Mouse (Mus musculus): ENCODE data around the gene R3hdm2. TPM values are rescaled to one million over a fixed set of nuclear protein-coding genes. Genes with fewer than 3 reads are reported as not detected.

Gene R3hdm2
- 70.7 and 78.5 TPM in 2 replicates for polyA plus RNA-seq (2012; ENCODE audit: insufficient read depth, insufficient read length, missing spikeins)

GRCm38 (mm10) chr10:127380251-127380691, at the start of gene R3hdm2:
R3hdm2 (plus strand) TSS chr10:127380327.
- peak within 1 kb of the TSS; percentile 84 for H3K4me3 ChIP-seq (ENCODE audit: insufficient read depth, low read depth, low read length)

GRCm38 (mm10) chr10:127332211-127332874, 47.8 kb upstream of the R3hdm2 start:
- no peak overlapping the region for H3K4me3 ChIP-seq (ENCODE audit: insufficient read depth, low read depth, low read length)

More at GRCm38 (mm10) chr10:127380251-127380691, at the start of gene R3hdm2:
- peaks cover 5% of the 10 kb centered on the region for H3K4me1 ChIP-seq (ENCODE audit: control insufficient read depth, insufficient read depth, insufficient read length, low read length)
- H3K27ac ChIP-seq (replicated peaks; ENCODE audit: low read depth, low read length) = peak within 1 kb of the TSS; percentile 65

GRCm38 (mm10) chr10:127333152-127333551, 47.0 kb upstream of the R3hdm2 start:
- no peak overlapping the region for H3K27ac ChIP-seq (replicated peaks; ENCODE audit: low read depth, low read length)
- H3K4me1 ChIP-seq (ENCODE audit: control insufficient read depth, insufficient read depth, insufficient read length, low read length) = no peaks in the 10 kb centered on the region
- no peak overlapping the region for H3K4me3 ChIP-seq (ENCODE audit: insufficient read depth, low read depth, low read length)

More at GRCm38 (mm10) chr10:127332211-127332874, 47.8 kb upstream of the R3hdm2 start:
- H3K27ac ChIP-seq (replicated peaks; ENCODE audit: low read depth, low read length) = no peak overlapping the region
- H3K4me1 ChIP-seq (ENCODE audit: control insufficient read depth, insufficient read depth, insufficient read length, low read length) = no peaks in the 10 kb centered on the region

DNA sequence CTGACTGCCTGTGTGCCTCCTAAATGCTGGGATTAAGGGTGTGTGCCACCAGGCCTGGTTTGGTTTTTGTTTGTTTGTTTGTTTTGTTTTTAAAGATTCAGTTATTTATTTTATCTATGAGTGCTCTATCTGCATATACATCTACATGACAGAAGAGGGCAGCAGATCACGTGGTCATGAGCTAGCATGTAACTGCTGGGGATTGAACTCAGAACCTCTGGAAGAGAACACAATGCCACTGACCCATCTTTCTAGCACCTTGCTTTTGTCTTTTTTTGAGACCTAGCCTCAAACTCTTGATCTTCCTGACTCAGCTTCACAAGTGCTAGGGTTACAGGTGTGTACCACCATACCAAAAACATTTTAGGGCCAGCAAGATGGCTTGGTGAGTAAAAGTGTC, 44.9 kb upstream of the R3hdm2 start:
- Histone ChIP-seq H3K4me1 (ENCODE audit: control insufficient read depth, insufficient read depth, insufficient read length, low read length) (no peaks in the 10 kb centered on the region), H3K27ac (replicated peaks; ENCODE audit: low read depth, low read length) (no peak overlapping the region), H3K4me3 (ENCODE audit: insufficient read depth, low read depth, low read length) (no peak overlapping the region)

- H3K4me1 ChIP-seq (ENCODE audit: control insufficient read depth, insufficient read depth, insufficient read length, low read length) = no peaks in the 10 kb centered on the region
- H3K27ac ChIP-seq (replicated peaks; ENCODE audit: low read depth, low read length) = no peak overlapping the region
- no peak overlapping the region for H3K4me3 ChIP-seq (ENCODE audit: insufficient read depth, low read depth, low read length)
Measured at GRCm38 (mm10) chr10:127336952-127337351, 43.2 kb upstream of the R3hdm2 start.

DNA sequence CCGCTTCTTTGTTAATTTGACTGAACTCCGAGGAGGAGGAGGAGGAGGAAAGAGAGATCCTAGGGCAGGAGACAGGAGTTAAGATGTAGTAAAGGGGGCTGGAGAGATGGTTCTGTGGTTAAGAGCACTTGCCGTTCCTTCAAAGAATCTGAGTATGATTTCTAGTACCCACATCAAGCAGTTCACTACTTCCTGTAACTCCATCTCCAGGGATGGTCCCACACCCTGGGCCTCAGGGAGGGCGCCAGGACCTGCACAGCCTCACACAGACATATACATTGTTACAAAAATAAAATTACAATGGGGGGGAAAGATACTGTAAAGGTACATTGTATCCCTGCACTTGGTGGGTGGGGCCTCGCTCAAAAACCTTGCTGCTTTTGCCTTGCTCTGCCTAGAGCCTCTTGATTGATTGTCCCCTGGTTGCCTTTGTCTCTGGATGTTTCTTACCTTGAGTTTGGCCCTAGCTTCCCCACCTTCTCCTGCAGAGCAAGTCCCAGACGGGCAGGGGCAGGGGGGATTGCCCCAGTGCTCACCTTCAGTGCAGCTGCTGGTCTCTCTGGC, 42.5 kb upstream of the R3hdm2 start:
- Histone ChIP-seq H3K4me3 (ENCODE audit: insufficient read depth, low read depth, low read length) (no peak overlapping the region), H3K27ac (replicated peaks; ENCODE audit: low read depth, low read length) (no peak overlapping the region), H3K4me1 (ENCODE audit: control insufficient read depth, insufficient read depth, insufficient read length, low read length) (no peaks in the 10 kb centered on the region)

DNA sequence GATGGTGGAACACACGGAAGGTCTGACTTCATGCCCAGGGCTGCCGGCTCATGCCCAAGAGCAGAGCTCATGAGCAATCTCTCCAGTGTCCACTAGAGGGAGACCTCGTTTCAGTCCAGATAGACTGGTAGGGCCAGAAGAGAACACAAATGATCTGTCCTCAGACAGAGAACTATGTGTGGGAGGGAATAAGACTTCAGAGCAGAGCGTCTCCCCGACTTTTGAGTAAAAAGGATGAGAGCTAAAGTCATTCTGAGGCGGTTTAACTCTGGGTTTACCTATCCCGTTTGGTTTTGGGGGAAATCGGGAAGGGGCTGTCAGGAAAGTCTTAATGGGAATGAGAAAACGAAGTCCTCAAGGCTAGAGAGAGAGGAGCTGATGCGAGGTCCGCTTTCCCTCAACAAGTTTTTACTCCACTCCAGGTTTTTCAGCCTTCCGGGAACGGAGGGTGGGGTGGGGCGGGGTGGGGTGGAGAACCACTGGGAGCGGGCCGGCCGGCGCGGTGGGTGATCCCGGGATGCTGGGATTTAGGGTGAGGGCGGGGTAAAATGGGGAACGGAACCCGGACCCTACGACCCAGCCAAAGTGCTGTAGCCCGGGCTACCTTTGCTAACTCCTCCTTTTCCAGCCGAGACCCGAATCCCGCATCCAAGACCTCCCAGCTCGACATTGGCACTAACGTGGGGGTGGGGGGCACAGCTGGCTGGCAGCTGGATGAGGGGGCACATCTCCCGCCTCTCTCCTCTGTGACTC, 41.0 kb upstream of the R3hdm2 start:
- Histone ChIP-seq H3K4me3 (ENCODE audit: insufficient read depth, low read depth, low read length) (peak overlapping the region; percentile 52), H3K27ac (replicated peaks; ENCODE audit: low read depth, low read length) (no peak overlapping the region)

DNA sequence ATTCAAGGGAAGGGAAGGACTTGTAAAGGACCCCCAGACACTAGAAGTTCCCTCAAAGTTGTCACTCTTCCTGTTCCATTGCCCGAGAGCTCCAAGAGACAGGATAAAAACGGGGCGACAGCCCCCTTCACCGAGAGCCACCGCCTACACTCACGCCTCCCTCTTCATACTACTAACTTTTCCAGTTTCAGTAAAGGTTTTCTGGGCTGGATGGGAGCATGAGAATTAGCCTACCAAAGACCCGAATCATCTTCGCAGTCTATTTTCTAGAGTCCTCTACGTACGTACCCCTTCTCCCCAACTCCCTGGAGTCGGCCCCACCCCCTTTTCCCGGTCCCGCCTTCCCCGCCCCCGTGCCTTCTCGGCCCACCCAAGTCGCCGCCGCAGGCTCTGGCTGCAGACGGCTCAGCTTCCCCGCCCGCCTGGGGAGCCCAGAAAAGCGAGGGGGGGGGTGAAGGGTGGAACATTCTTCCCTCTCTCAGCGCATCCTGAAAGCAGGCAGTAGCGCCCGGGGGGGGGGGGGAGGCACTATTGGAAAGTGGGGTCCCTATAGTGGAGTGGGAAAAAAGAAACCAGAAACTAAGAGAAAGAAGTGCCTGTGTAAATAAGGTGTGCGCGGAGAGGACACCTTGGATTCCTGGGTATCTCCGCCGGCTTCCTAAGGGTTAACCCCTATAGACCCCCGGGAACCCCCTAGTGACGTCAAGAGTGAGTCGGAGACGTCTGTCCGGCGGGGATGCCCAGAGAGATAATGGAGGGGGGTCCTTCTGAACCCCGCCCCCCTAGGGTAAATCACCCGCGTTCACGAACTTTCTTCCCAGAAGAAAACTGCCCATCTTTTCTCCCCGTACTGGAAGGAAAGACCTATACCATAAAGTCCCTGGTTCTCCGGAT, 40.2 kb upstream of the R3hdm2 start:
- Histone ChIP-seq H3K4me1 (ENCODE audit: control insufficient read depth, insufficient read depth, insufficient read length, low read length) (no peaks in the 10 kb centered on the region), H3K27ac (replicated peaks; ENCODE audit: low read depth, low read length) (no peak overlapping the region), H3K4me3 (ENCODE audit: insufficient read depth, low read depth, low read length) (peak overlapping the region; percentile 52)

More for the DNA sequence above, 41.0 kb upstream of the R3hdm2 start:
- no peaks in the 10 kb centered on the region for H3K4me1 ChIP-seq (ENCODE audit: control insufficient read depth, insufficient read depth, insufficient read length, low read length)

DNA sequence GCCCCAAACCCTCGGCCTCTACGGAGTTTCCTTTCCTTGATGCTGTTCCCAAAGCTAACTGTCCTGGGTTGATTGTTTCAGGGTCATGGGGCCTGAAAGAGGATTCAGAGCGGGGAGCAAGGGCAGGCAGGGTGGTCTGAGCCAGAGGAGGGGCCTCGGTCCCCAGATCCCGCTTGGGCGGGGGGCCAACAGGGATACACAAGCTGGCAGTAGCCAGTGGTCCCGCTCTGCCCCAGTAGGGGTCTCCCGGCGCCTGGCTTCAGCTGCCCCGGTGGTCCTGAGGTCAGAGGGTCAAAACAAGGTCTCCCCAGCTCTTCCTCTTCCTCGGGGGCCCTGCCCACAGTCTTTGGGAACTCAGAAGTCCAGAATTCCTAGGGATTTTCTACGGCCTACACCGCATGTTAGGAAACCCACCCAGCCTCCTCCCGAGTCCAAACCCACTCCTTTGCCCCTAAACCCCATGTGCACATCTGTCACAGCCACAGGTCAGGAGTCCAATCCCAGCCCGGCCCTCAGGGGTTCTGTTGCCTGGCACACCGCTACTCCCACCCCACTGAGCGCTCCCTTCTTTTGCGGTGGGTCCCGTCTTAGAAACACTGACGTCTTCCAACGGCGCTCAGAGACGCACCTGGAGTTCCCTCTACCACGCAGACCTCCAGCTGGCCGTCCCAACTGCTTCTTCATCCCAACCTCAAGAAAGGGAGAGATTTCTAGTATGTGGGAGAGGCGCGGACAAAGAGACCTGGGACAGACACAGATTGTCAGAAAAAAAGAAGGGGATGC, 39.4 kb upstream of the R3hdm2 start:
- no peak overlapping the region for H3K27ac ChIP-seq (replicated peaks; ENCODE audit: low read depth, low read length)
- H3K4me3 ChIP-seq (ENCODE audit: insufficient read depth, low read depth, low read length) = peak overlapping the region; percentile 15; the same call in 1 of the 2 replicates
- no peaks in the 10 kb centered on the region for H3K4me1 ChIP-seq (ENCODE audit: control insufficient read depth, insufficient read depth, insufficient read length, low read length)

- peak overlapping the region; percentile 1; the same call in 1 of the 2 replicates for H3K4me3 ChIP-seq (ENCODE audit: insufficient read depth, low read depth, low read length)
- H3K4me1 ChIP-seq (ENCODE audit: control insufficient read depth, insufficient read depth, insufficient read length, low read length) = no peaks in the 10 kb centered on the region
- no peak overlapping the region for H3K27ac ChIP-seq (replicated peaks; ENCODE audit: low read depth, low read length)
Measured at GRCm38 (mm10) chr10:127341360-127341690, 38.8 kb upstream of the R3hdm2 start.

- no peaks in the 10 kb centered on the region for H3K4me1 ChIP-seq (ENCODE audit: control insufficient read depth, insufficient read depth, insufficient read length, low read length)
- no peak within 1 kb of the TSS for H3K27ac ChIP-seq (replicated peaks; ENCODE audit: low read depth, low read length)
- H3K4me3 ChIP-seq (ENCODE audit: insufficient read depth, low read depth, low read length) = peak within 1 kb of the TSS; percentile 52
Measured at GRCm38 (mm10) chr10:127341891-127342639, 38.1 kb upstream of the R3hdm2 start, which contains the start of gene Gli1. Gli1 (minus strand) TSS chr10:127341974.

DNA sequence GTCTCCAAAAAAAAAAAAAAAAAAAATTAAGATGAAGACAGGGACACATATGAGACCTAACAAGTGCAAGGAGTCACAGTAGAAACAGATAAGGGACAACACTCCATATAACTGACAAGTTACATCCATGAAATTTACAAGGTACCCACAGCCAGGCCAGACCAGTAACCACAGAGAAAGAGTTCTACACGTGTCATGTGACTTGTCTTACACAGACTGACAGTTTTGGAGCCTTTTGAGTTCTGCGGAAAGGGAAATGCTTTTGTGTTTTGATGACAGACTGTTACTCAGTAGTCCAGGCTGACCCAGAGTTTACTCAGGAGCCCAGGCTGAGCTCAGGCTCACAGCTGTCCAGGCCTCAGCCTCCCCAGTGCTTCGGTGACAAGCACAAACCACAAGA, 37.1 kb upstream of the R3hdm2 start:
- H3K27ac ChIP-seq (replicated peaks; ENCODE audit: low read depth, low read length) = no peak overlapping the region
- H3K4me3 ChIP-seq (ENCODE audit: insufficient read depth, low read depth, low read length) = no peak overlapping the region
- no peaks in the 10 kb centered on the region for H3K4me1 ChIP-seq (ENCODE audit: control insufficient read depth, insufficient read depth, insufficient read length, low read length)

DNA sequence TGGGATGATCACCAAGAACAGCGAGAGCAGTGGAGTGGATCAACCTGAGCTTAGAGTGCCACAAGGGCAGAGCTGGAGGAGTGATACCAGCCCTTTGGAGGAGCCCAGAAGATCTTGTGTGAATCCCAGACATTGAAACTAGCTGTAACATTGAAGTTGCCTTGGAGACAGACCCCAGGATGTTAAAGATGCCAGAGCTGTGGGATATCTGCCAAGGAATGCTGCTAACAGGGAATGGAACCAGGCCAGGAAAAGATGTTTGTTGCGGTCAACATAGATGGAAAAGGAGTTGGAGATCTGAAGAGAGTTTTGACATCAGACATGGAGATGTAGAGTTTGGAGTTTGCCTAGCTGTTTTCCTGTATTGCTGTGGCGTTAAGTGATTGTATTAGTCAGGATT, 34.0 kb upstream of the R3hdm2 start:
- no peaks in the 10 kb centered on the region for H3K4me1 ChIP-seq (ENCODE audit: control insufficient read depth, insufficient read depth, insufficient read length, low read length)
- H3K27ac ChIP-seq (replicated peaks; ENCODE audit: low read depth, low read length) = no peak overlapping the region
- no peak overlapping the region for H3K4me3 ChIP-seq (ENCODE audit: insufficient read depth, low read depth, low read length)
